Mouse (Mus musculus) cerebellum, adult 11 months (tissue): ENCODE data around the gene Olfr777.
"Not testable (repeated sequence)": the region's sequence is repeated elsewhere in the genome, so short reads cannot be mapped to it uniquely, and the experiment has no call there.

Experiments used
- DNase-seq: peaks from one replicate; pipeline ENCODE4 v3.0.0; 2022

Gene Olfr777

GRCm38 (mm10) chr10:129271081-129271535, at the start of gene Olfr777:
Olfr777 (minus strand) TSS chr10:129271485.
- DNase-seq, result no peak

- no peak for DNase-seq
Observed at GRCm38 (mm10) chr10:129317817-129318216, 46.5 kb upstream of the Olfr777 start, which contains the start of gene Olfr780. Olfr780 (plus strand) TSS chr10:129318117.

- DNase-seq, result not testable (repeated sequence)
Observed at GRCm38 (mm10) chr10:129313521-129313920, 42.2 kb upstream of the Olfr777 start.

GRCm38 (mm10) chr10:129312973-129313372, 41.7 kb upstream of the Olfr777 start:
- not testable (repeated sequence) for DNase-seq

GRCm38 (mm10) chr10:129258827-129259226, 12.5 kb downstream of the Olfr777 start, which contains the start of gene Olfr776:
Olfr776 (plus strand) TSS chr10:129259127.
- DNase-seq, result no peak

GRCm38 (mm10) chr10:129248112-129248511, 23.2 kb downstream of the Olfr777 start, which contains the start of gene Olfr775:
Olfr775 (plus strand) TSS chr10:129248412.
- DNase-seq, result no peak

DNA sequence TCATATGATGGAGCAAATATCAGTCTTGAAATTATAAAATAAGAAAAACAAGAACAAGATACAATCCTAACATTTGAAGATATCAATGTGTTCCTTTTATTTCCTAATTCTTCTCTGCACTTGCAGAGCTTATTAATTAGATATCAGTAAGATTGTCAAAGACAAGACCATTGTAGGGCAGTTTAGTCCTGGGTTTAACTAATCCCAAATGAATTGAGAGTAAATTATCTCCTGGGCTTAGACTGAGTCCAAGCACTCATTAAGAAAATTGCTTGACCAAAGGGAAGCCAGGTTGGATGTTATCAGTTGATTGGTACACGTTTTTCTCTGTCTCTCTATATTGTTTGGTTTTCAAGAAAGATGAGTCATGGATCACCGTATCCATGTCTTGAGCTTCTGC, 35.4 kb downstream of the Olfr777 start, which contains the start of gene Olfr774:
TSS of gene Olfr774 (plus strand) at position 301 of the 400 bp plus-strand sequence.
- no peak for DNase-seq

DNA sequence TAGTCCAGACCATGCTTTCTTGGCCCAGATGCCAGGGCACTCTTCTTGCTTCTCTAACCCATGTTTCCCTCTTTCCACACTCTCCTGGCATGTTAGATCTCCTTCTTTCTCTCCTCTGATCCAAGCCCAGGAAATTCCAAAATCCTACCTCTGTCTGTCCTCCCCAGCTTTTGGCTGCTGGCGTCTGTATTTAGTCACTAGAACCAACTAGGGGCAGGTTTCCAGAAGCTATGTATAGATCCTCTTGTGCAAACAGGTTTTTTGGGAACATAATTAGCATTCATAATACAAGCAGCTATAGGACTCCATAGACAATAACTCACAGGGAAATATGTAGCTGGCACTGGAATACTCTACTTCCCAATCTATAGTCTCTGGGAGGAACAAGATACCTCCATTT, 40.5 kb downstream of the Olfr777 start:
- no peak for DNase-seq
